Mouse (Mus musculus) ES-E14 (cell line): ENCODE measurements around the gene Fanca.

Experiments used
- CHD2 ChIP-seq: IDR thresholded peaks from 2 replicates; pipeline ENCODE4 v1.6.1; 2014; ENCODE audit warnings: mild to moderate bottlenecking, low read depth, low read length, inconsistent platforms
- HCFC1 ChIP-seq: IDR thresholded peaks from 2 replicates; pipeline ENCODE4 v1.6.1; 2012; ENCODE audit warnings: low read length, inconsistent platforms, borderline replicate concordance; ENCODE audit not compliant: insufficient read depth
- MAFK ChIP-seq: IDR thresholded peaks from 2 replicates; pipeline ENCODE4 v1.6.1; 2014; ENCODE audit warnings: mild to moderate bottlenecking, low read depth, low read length, inconsistent platforms; ENCODE audit not compliant: insufficient read depth
- ZNF384 ChIP-seq: IDR thresholded peaks from 2 replicates; pipeline ENCODE4 v1.6.1; 2012; ENCODE audit warnings: low read depth, low read length, inconsistent platforms

DNA sequence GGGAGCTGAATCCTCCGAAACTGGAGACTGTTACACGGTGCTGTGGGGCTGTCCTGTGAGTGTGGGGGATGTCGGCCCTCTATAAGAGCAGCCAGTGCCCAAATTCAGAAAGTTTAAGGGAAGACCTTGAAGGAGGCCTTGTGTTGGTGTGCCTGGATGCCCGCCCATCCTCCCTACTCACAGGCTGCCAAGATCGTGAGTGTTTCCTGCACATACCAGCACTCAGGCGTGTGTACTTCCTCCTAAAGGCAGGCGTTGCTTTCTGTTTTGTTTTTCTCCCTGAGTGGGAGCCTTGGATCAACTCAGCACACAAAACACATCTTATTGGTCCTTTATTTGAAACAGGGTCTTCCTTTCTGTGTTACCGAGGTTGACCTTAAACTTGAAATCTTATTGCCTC lies 23.9 kb upstream of the Fanca start:
- no peak for TF ChIP-seq HCFC1
- no peak for TF ChIP-seq MAFK
- TF ChIP-seq ZNF384: no peak
- TF ChIP-seq CHD2: no peak
